Mouse (Mus musculus): ENCODE measurements at regions not wholly inside any gene's neighbourhood (a gene's known extent, or its start where the extent isn't known, plus 50 kb on each side); places are given as distances from the start of the nearest gene placed in this dataset.
"Not testable (repeated sequence)": the region's sequence is repeated elsewhere in the genome, so short reads cannot be mapped to it uniquely, and the experiment has no call there.

DNA sequence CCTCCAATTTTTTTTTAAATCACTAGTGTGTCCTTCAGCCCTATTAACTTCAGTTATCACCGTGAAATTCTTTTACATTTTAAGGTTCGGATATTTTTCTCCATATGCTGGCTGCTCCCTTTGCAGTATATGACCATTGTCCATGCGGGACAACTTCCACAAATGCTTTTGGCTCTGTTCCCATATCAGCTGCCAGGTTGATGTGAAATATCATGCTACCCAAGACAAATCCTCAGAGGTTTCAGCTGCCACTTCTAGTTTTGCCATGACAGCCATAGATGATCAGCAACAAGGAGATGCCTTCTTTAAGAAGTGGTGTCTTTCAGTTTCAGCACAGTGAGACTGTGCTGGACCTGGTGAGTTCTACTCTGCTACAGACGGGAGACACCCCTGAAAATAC lies 457.2 kb upstream of the Ccdc54 start:
- 73% methylated on average over 4 of the region's 4 CpGs for WGBS
- no peak for DNase-seq
- H3K4me1 ChIP-seq (ENCODE audit: control insufficient read depth, insufficient read depth, low read length) = no peaks in the 10 kb centered on the region
- no peak overlapping the region for H3K4me3 ChIP-seq (replicated peaks; ENCODE audit: extremely low read depth, low read depth, low read length)
- TF ChIP-seq POLR2A (IDR thresholded peaks at IDR 0.05; ENCODE audit: borderline replicate concordance, extremely low read depth, low read depth, low read length) (no peak), CTCF (IDR thresholded peaks at IDR 0.05; ENCODE audit: insufficient read depth, low read length) (no peak)

- TF ChIP-seq POLR2A (IDR thresholded peaks at IDR 0.05; ENCODE audit: borderline replicate concordance, extremely low read depth, low read depth, low read length) (no peak), CTCF (IDR thresholded peaks at IDR 0.05; ENCODE audit: insufficient read depth, low read length) (no peak)
- DNase-seq = no peak
- WGBS = 77% methylated on average over 4 of the region's 4 CpGs
- no peaks in the 10 kb centered on the region for H3K4me1 ChIP-seq (ENCODE audit: control insufficient read depth, insufficient read depth, low read length)
- H3K4me3 ChIP-seq (replicated peaks; ENCODE audit: extremely low read depth, low read depth, low read length) = no peak overlapping the region
Measured at GRCm38 (mm10) chr16:51041311-51041710, 450.4 kb upstream of the Ccdc54 start.

- no peak for DNase-seq
- no peaks in the 10 kb centered on the region for H3K4me1 ChIP-seq (ENCODE audit: control insufficient read depth, insufficient read depth, low read length)
- TF ChIP-seq POLR2A (IDR thresholded peaks at IDR 0.05; ENCODE audit: borderline replicate concordance, extremely low read depth, low read depth, low read length) = no peak
- no peak for TF ChIP-seq CTCF (IDR thresholded peaks at IDR 0.05; ENCODE audit: insufficient read depth, low read length)
- H3K4me3 ChIP-seq (replicated peaks; ENCODE audit: extremely low read depth, low read depth, low read length) = no peak overlapping the region
Measured at GRCm38 (mm10) chr16:51002876-51003275, 411.9 kb upstream of the Ccdc54 start.

GRCm38 (mm10) chr16:50964395-50964794 lies 373.4 kb upstream of the Ccdc54 start:
- WGBS = 73% methylated on average over 2 of the region's 2 CpGs
- Histone ChIP-seq H3K4me3 (replicated peaks; ENCODE audit: extremely low read depth, low read depth, low read length) (no peak overlapping the region), H3K4me1 (ENCODE audit: control insufficient read depth, insufficient read depth, low read length) (no peaks in the 10 kb centered on the region)
- no peak for DNase-seq
- TF ChIP-seq POLR2A (IDR thresholded peaks at IDR 0.05; ENCODE audit: borderline replicate concordance, extremely low read depth, low read depth, low read length) = no peak
- TF ChIP-seq CTCF (IDR thresholded peaks at IDR 0.05; ENCODE audit: insufficient read depth, low read length) = no peak

- H3K4me3 ChIP-seq (replicated peaks; ENCODE audit: extremely low read depth, low read depth, low read length) = no peak overlapping the region
- no peak for DNase-seq
- TF ChIP-seq CTCF (IDR thresholded peaks at IDR 0.05; ENCODE audit: insufficient read depth, low read length) = no peak
- no peak for TF ChIP-seq POLR2A (IDR thresholded peaks at IDR 0.05; ENCODE audit: borderline replicate concordance, extremely low read depth, low read depth, low read length)
- 79% methylated on average over 4 of the region's 4 CpGs for WGBS
- no peaks in the 10 kb centered on the region for H3K4me1 ChIP-seq (ENCODE audit: control insufficient read depth, insufficient read depth, low read length)
Measured at GRCm38 (mm10) chr16:50944091-50944490, 353.1 kb upstream of the Ccdc54 start.

GRCm38 (mm10) chr16:50943581-50943980 lies 352.6 kb upstream of the Ccdc54 start:
- not testable (repeated sequence) for DNase-seq; H3K4me1 ChIP-seq (ENCODE audit: control insufficient read depth, insufficient read depth, low read length); H3K4me3 ChIP-seq (replicated peaks; ENCODE audit: extremely low read depth, low read depth, low read length)
- 85% methylated on average over 6 of the region's 6 CpGs for WGBS

DNA sequence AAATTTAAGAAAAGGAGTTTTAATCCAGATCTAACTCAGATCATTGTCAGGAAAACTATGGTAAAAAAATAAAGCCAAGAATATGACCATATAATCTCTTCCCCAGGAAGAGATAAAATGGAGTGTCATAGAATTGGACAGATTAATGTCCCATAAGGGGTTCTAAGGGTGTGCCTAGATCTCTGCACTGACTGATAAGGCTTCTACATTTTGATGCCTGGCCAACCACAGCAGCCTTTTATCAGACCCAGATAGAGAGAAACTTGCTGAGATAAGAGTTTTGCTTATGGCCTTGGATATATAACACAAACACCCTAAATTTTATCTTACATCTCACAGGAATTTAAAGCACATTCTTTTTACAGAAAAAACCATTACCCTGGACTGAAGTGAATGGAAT lies 351.3 kb upstream of the Ccdc54 start:
- TF ChIP-seq POLR2A (IDR thresholded peaks at IDR 0.05; ENCODE audit: borderline replicate concordance, extremely low read depth, low read depth, low read length) (no peak), CTCF (IDR thresholded peaks at IDR 0.05; ENCODE audit: insufficient read depth, low read length) (no peak)
- no peaks in the 10 kb centered on the region for H3K4me1 ChIP-seq (ENCODE audit: control insufficient read depth, insufficient read depth, low read length)
- H3K4me3 ChIP-seq (replicated peaks; ENCODE audit: extremely low read depth, low read depth, low read length) = no peak overlapping the region
- no peak for DNase-seq

DNA sequence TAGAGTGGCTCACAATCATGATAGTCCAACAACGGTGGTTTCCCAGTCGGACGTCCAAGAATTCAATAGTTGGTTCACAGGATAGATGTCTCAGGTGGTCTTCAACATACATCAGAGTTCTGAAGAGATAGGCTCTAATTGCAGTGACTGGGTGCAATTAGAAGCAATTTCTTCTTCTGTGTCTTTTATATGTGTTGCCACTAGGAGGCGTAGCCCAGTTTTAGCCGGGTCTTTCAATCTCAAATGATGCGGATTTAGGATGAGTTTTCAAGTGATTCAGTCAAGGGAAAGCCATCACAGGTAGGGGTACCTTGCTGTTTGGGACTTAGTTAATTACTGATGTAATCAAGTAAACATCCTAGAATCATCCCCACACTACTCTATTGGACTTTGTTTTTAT lies 348.4 kb upstream of the Ccdc54 start:
- no peak overlapping the region for H3K4me3 ChIP-seq (replicated peaks; ENCODE audit: extremely low read depth, low read depth, low read length)

GRCm38 (mm10) chr16:50907732-50908131 lies 316.8 kb upstream of the Ccdc54 start:
- 35% methylated on average over 2 of the region's 2 CpGs for WGBS
- no peak for DNase-seq
- Histone ChIP-seq H3K4me1 (ENCODE audit: control insufficient read depth, insufficient read depth, low read length) (no peaks in the 10 kb centered on the region), H3K4me3 (replicated peaks; ENCODE audit: extremely low read depth, low read depth, low read length) (no peak overlapping the region)
- TF ChIP-seq POLR2A (IDR thresholded peaks at IDR 0.05; ENCODE audit: borderline replicate concordance, extremely low read depth, low read depth, low read length) (no peak), CTCF (IDR thresholded peaks at IDR 0.05; ENCODE audit: insufficient read depth, low read length) (no peak)

More for the DNA sequence above, 348.4 kb upstream of the Ccdc54 start:
- no peak for DNase-seq
- TF ChIP-seq CTCF (IDR thresholded peaks at IDR 0.05; ENCODE audit: insufficient read depth, low read length) (no peak), POLR2A (IDR thresholded peaks at IDR 0.05; ENCODE audit: borderline replicate concordance, extremely low read depth, low read depth, low read length) (no peak)
- no peaks in the 10 kb centered on the region for H3K4me1 ChIP-seq (ENCODE audit: control insufficient read depth, insufficient read depth, low read length)
- 32% methylated on average over 6 of the region's 6 CpGs for WGBS

DNA sequence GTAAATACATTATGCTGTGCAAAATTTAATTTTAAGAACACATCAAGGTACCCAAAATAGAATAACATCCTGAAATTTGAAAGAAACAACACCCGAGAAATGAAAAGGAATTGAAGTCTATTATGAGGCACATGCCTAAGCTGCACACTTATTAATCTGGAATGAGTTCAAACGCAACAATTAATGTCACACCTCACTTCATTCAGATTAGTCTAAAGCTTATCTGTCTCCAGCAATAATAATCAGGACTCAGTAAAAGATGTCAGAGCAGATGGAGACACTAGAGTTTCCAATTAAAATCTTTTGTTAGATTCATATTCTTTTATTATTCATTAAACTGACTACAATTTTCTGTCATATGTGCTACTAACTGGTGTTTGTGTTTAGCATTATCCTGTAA lies 308.2 kb upstream of the Ccdc54 start:
- Histone ChIP-seq H3K4me3 (replicated peaks; ENCODE audit: extremely low read depth, low read depth, low read length) (no peak overlapping the region), H3K4me1 (ENCODE audit: control insufficient read depth, insufficient read depth, low read length) (no peaks in the 10 kb centered on the region)
- DNase-seq = no peak
- TF ChIP-seq POLR2A (IDR thresholded peaks at IDR 0.05; ENCODE audit: borderline replicate concordance, extremely low read depth, low read depth, low read length) = no peak
- TF ChIP-seq CTCF (IDR thresholded peaks at IDR 0.05; ENCODE audit: insufficient read depth, low read length) = no peak
- WGBS = 64% methylated on average over 2 of the region's 2 CpGs

GRCm38 (mm10) chr16:50877926-50878325 lies 287.0 kb upstream of the Ccdc54 start:
- 37% methylated on average over 3 of the region's 3 CpGs for WGBS
- no peak for DNase-seq
- Histone ChIP-seq H3K4me3 (replicated peaks; ENCODE audit: extremely low read depth, low read depth, low read length) (no peak overlapping the region), H3K4me1 (ENCODE audit: control insufficient read depth, insufficient read depth, low read length) (peaks cover 3% of the 10 kb centered on the region)
- no peak for TF ChIP-seq POLR2A (IDR thresholded peaks at IDR 0.05; ENCODE audit: borderline replicate concordance, extremely low read depth, low read depth, low read length)

Measured in lung, adult 2 months (tissue).